Mouse (Mus musculus) kidney, adult 2 months (tissue): ENCODE measurements at regions not wholly inside any gene's neighbourhood (a gene's known extent, or its start where the extent isn't known, plus 50 kb on each side); places are given as distances from the start of the nearest gene placed in this dataset.
"Not testable (repeated sequence)": the region's sequence is repeated elsewhere in the genome, so short reads cannot be mapped to it uniquely, and the experiment has no call there.

ENCODE experiments used
- DNase-seq: peaks from one replicate; pipeline ENCODE4 v3.0.0; 2021
- H3K27ac ChIP-seq: fragments of 200-500 bp; 2 replicates; pipeline ENCODE4 v1.5.1; 2012; ENCODE audit warnings: low read depth, low read length, control low read depth, inconsistent platforms; ENCODE audit not compliant: insufficient read depth
- H3K27me3 ChIP-seq: fragments of 200-500 bp; replicated peaks from 2 replicates; pipeline ENCODE4 v1.6.1; 2012; ENCODE audit warnings: mild to moderate bottlenecking, moderate library complexity, low read length, inconsistent platforms; ENCODE audit not compliant: control insufficient read depth, insufficient read depth
- H3K36me3 ChIP-seq: fragments of 200-500 bp; 2 replicates; pipeline ENCODE4 v1.6.1; 2012; ENCODE audit warnings: mild to moderate bottlenecking, moderate library complexity, low read length, inconsistent platforms; ENCODE audit not compliant: control insufficient read depth, insufficient read depth
- H3K4me1 ChIP-seq: fragments of 200-500 bp; 2 replicates; pipeline ENCODE4 v1.6.1; 2011; ENCODE audit warnings: low read length; ENCODE audit not compliant: control insufficient read depth, insufficient read depth
- H3K4me3 ChIP-seq: fragments of 200-500 bp; 2 replicates; pipeline ENCODE4 v1.5.1; 2011; ENCODE audit warnings: mild to moderate bottlenecking, low read depth, low read length, control low read depth; ENCODE audit not compliant: insufficient read depth
- CTCF ChIP-seq: fragments of 200-500 bp; conservative IDR thresholded peaks from 2 replicates; pipeline ENCODE4 v1.5.1; 2011; ENCODE audit warnings: low read depth, mild to moderate bottlenecking, control low read depth, low read length, moderate library complexity, mixed read lengths; ENCODE audit not compliant: insufficient read depth, insufficient read length
- POLR2A ChIP-seq: fragments of 200-500 bp; IDR thresholded peaks from one replicate; pipeline ENCODE4 v1.6.1; 2011; ENCODE audit warnings: low read depth, low read length, control low read depth
- WGBS: fragments of 180-500 bp; shearing (Covaris S2); methylation state at CpG from one replicate; pipeline ENCODE4 v1.1.7; 2018; 5-methylcytosine and 5-hydroxymethylcytosine counted together

DNA sequence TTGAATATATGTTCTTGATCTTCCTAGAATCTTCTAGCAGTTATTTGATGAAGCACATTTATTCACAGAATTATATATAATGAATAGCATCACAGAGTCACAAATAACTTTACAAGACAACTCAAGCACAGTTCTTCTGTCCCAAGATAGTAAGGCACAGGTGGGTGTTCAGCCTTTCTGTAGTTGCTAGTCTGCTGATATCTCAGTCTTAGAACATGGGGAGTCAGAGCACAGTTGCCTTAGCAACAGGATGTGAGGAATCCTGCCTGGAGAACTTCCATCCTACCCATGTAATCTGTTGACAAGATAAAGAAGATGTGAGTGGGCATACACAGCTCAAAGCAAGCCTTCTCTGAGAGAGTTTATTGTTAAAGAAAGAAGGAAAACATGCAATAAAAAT lies 248.2 kb downstream of the Aasdhppt start:
- no peaks in the 10 kb centered on the region for H3K27me3 ChIP-seq
- no peak overlapping the region for H3K27ac ChIP-seq
- TF ChIP-seq POLR2A (no peak), CTCF (no peak)

DNA sequence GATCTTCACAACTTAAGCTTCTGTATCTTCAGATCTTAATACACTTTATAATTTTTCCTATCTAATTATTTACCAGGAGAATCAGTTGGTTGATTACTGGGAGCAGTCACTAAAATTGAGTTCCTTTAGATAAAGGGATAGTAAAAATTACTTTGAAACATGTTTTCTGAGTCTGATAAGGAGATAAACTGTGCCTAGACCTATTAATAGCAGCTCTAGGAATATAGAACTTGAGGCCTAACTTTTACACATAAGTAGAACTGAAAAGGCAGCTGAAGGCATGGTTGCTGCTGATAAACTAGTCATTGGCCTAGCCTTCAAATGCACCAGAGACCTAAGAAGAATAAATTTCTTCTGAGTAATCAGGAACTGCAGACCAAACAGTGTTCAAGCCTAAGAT lies 260.5 kb downstream of the Aasdhppt start:
- Histone ChIP-seq H3K4me1 (no peaks in the 10 kb centered on the region), H3K27me3 (no peaks in the 10 kb centered on the region), H3K36me3 (no peaks in the 10 kb centered on the region), H3K4me3 (no peak overlapping the region), H3K27ac (no peak overlapping the region)
- DNase-seq, result no peak
- TF ChIP-seq POLR2A, result no peak
- no peak for TF ChIP-seq CTCF

More for the DNA sequence above, 248.2 kb downstream of the Aasdhppt start:
- no peak for DNase-seq
- Histone ChIP-seq H3K4me3 (no peak overlapping the region), H3K4me1 (no peaks in the 10 kb centered on the region), H3K36me3 (no peaks in the 10 kb centered on the region)

DNA sequence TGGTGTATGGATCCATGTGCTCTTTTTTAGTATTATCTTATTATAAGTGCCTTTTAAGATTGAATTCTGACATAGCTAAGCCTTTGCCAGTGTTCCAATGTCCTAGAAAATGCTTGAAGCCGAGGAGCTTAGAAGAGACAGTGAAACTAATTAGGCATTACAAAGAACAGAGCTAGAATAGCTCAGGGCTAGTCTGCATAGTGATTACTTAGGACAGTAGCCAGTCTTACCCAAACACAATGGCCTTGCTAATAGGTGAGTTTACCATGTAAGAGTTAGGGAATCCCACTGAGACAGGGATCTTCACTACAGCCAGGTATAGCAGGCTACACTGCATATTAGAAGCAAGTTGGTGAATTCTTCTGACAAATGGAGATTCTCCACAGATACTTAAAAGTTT lies 261.6 kb downstream of the Aasdhppt start:
- not testable (repeated sequence) for H3K4me3 ChIP-seq, DNase-seq, H3K36me3 ChIP-seq, H3K27ac ChIP-seq, H3K4me1 ChIP-seq, H3K27me3 ChIP-seq
- WGBS, result 31% methylated on average over 1 of the region's 1 CpGs

DNA sequence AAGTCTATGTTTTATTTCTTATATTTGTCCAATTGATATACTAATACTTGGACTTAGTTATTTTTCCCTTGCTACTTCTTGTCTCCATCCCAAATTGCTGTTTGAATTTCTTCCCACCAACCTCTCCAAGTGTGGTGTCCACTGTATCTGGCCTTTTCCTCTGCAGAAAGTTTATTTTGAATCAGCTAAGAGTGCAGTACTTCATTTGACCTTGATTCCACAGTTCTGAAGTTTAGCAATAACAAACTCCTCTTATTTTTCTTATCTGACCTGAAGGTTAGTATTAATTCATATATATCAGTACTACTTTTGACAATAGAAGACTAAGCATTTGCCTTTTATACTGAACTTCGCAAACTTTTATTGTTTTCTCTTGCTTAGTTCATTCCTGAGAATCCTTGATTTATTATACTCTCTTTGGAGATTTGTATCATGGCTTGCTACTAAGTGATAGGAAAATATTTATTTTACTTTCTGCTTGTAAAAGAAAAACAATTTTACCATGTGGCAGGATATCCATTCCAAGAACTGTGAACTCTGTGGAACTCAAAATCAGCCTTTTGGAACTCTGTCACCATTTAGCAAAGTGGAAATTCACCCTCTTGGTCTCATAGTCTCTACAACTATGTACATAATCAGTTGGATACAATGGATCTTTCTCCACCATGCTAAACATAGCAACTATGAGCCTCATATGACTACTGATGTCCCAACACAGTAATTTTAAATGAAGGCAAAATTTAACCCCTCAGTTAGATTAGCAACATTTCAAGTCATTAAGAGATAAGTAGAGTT lies 268.2 kb downstream of the Aasdhppt start:
- Histone ChIP-seq H3K4me1 (no peaks in the 10 kb centered on the region), H3K27me3 (no peaks in the 10 kb centered on the region), H3K36me3 (no peaks in the 10 kb centered on the region), H3K4me3 (no peak overlapping the region), H3K27ac (no peak overlapping the region)
- WGBS, result 45% methylated on average over 1 of the region's 1 CpGs
- TF ChIP-seq POLR2A (no peak), CTCF (no peak)
- peak; percentile 7 for DNase-seq

DNA sequence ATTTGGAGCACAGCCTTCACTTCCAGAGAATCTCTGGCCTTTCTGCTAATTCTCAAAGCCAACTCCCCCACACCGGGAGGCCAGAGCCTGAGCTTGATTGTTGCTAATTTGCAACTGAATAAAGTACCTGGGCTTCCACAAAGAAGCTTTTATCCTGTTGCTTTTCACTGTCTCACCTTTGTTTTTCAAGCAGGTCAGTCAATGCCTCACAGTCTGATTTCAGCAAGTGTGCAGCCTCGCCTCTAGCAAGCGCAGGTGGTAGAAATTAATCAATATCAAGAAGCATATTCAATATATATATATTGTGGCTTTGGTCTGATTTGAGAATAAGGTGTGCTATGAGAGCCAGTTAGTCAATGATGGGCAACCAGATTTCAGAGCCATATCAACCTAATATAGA lies 282.1 kb downstream of the Aasdhppt start:
- not testable (repeated sequence) for H3K4me1 ChIP-seq, DNase-seq, H3K27me3 ChIP-seq, H3K4me3 ChIP-seq, H3K36me3 ChIP-seq, H3K27ac ChIP-seq
- 82% methylated on average over 3 of the region's 3 CpGs for WGBS

DNA sequence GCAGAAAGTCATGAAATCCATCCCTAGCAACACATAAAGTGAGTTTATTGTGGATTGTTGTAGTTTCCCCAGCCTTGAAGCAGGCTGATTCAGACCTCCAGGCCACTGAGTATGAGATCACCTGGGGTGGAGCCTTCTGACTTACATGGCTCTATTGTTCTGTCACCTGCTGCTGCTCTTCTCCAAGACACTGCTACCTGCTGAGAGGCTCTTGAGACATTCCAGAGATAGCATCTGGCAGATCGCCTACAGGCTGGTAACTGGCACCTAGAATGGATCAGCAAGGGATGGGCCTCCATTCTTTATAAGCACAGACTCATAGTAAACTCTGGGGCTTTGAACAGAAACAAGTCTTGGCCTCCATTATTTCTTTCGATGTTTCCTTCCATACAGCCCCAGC lies 289.2 kb downstream of the Aasdhppt start:
- 85% methylated on average over 2 of the region's 2 CpGs for WGBS
- no peaks in the 10 kb centered on the region for H3K27me3 ChIP-seq
- no peaks in the 10 kb centered on the region for H3K36me3 ChIP-seq
- H3K4me1 ChIP-seq, result no peaks in the 10 kb centered on the region
- H3K4me3 ChIP-seq, result no peak overlapping the region
- TF ChIP-seq POLR2A (no peak), CTCF (no peak)
- DNase-seq, result no peak
- no peak overlapping the region for H3K27ac ChIP-seq

DNA sequence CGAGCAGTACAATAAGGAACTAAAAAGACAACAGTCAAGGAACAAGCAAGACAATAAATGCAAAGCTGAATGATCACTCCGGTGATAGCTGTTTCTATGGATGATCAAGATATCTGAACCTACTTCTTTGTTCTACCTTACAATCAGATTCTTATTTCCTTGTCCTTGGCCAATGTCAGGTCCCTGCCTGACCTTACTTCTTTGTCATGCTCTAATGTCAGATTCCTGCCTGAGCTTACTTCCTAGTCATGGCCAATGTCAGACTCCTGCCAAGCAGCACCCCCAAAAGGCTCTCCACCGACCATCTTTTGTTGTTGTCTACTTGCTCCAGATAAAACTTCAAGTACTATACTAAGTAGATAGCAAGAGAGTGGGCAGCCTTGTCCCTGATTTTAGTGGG lies 312.6 kb downstream of the Aasdhppt start:
- no peaks in the 10 kb centered on the region for H3K27me3 ChIP-seq
- DNase-seq, result no peak
- H3K4me1 ChIP-seq, result no peaks in the 10 kb centered on the region
- no peak overlapping the region for H3K27ac ChIP-seq
- H3K36me3 ChIP-seq, result no peaks in the 10 kb centered on the region
- no peak for TF ChIP-seq POLR2A
- no peak for TF ChIP-seq CTCF
- 81% methylated on average over 3 of the region's 3 CpGs for WGBS
- H3K4me3 ChIP-seq, result no peak overlapping the region

DNA sequence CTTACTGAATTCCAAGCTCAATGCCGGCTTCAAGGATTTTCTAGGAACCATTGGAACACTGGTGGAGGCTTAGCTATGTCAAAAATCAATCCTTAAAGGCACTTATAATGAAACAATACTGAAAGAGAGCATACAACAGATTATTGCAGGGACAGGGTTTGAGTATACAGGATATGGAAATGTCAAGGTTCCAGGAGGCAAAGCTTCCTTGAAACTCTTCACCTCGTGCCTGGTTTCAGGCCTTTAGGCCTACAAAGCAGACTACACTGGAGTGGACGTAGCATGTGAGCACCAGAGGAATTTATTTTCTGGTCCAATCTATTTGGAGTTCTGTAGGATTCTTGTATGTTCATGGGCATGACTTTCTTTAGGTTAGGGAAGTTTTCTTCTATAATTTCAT lies 320.9 kb downstream of the Aasdhppt start:
- H3K27me3 ChIP-seq, H3K36me3 ChIP-seq, H3K4me1 ChIP-seq, H3K27ac ChIP-seq, DNase-seq, H3K4me3 ChIP-seq: not testable (repeated sequence)
- WGBS, result 81% methylated on average over 3 of the region's 3 CpGs

DNA sequence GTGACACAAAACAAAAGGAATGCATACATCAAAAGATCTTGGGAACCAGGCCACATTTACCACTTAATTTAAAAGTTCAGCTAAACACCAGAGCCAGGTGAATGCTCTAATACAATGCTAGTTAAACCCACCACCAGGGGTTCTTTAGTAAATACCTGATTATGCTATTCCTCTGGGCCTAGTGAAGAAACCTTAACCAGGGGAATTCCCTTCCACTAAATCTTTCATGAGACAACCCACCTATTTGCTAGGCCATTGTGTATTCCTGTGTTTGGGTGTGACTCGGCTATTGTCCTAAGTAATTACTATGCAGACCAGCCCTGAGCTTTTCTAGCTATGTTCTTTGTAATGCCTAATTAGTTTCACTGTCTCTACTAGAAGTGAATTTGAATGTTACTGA lies 321.3 kb downstream of the Aasdhppt start:
- not testable (repeated sequence) for H3K27ac ChIP-seq, H3K27me3 ChIP-seq, H3K36me3 ChIP-seq, DNase-seq, H3K4me1 ChIP-seq, H3K4me3 ChIP-seq
- WGBS, result 74% methylated on average over 1 of the region's 1 CpGs
